Mouse (Mus musculus) erythroblast, embryonic 14.5 days (primary cell): ENCODE results near the gene Paqr3. TPM values are rescaled to one million over a fixed set of nuclear protein-coding genes. Genes with fewer than 3 reads are reported as not detected.

Source experiments
- H3K27me3 ChIP-seq: 2 replicates; pipeline ENCODE4 v1.6.1; 2012; ENCODE audit warnings: inconsistent platforms; ENCODE audit not compliant: control insufficient read depth
- H3K36me3 ChIP-seq: 2 replicates; pipeline ENCODE4 v1.6.1; 2012; ENCODE audit warnings: mild to moderate bottlenecking, inconsistent platforms; ENCODE audit not compliant: control insufficient read depth
- H3K4me1 ChIP-seq: 2 replicates; pipeline ENCODE4 v1.6.1; 2012; ENCODE audit warnings: inconsistent platforms; ENCODE audit not compliant: control insufficient read depth
- H3K4me3 ChIP-seq: replicated peaks from 2 replicates; pipeline ENCODE3; 2012; ENCODE audit warnings: moderate library complexity, mild to moderate bottlenecking, inconsistent platforms
- H3K9me3 ChIP-seq: 2 replicates; pipeline ENCODE4 v1.6.1; 2012; ENCODE audit warnings: low read length, inconsistent platforms, mixed read lengths; ENCODE audit not compliant: control insufficient read depth
- GATA1 ChIP-seq: IDR thresholded peaks from 2 replicates; pipeline ENCODE4 v1.6.1; 2012; ENCODE audit warnings: low read length, inconsistent platforms, mixed read lengths
- TAL1 ChIP-seq: IDR thresholded peaks from 3 replicates; pipeline ENCODE4 v1.6.1; 2012; ENCODE audit warnings: low read length, inconsistent platforms, mixed read lengths
- polyA plus RNA-seq: library from polyadenylated mRNA; stranded (reverse); fragments of >175 nt; gene quantifications from 2 replicates; pipeline ENCODE4 v1.2.3, GENCODE M21; 2012

Gene Paqr3
- polyA plus RNA-seq, 1 experiment, result 0.09 TPM

GRCm38 (mm10) chr5:97075476-97076151 is 35.8 kb downstream of the Paqr3 start:
- Histone ChIP-seq H3K27me3 (no peaks in the 10 kb centered on the region), H3K4me3 (no peak overlapping the region), H3K9me3 (no peaks in the 10 kb centered on the region), H3K4me1 (peaks cover 1% of the 10 kb centered on the region; the same call in 1 of the 2 replicates), H3K36me3 (peaks cover 99% of the 10 kb centered on the region)
- TF ChIP-seq GATA1 (no peak), TAL1 (no peak)

DNA sequence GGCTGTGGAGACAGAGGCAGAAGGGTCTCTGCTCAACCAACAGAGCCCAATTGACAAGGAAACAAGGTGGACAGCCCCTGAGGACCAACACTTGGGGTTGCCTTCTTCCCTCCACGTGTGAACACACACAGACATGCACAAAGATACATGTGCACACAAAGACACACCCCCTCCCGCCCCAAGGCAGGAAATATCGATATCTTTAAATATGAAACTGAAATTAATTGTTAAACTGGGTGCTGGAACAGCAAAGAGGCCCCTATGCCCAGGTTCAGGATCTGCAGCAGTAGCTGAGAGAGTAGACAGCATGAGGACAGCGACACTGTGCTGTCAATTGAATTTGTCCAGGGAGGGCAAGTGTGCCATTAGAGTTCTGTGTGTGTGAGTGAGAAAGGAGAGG is 45.6 kb downstream of the Paqr3 start:
- peaks cover 100% of the 10 kb centered on the region for H3K36me3 ChIP-seq
- H3K27me3 ChIP-seq, result no peaks in the 10 kb centered on the region
- TF ChIP-seq GATA1 (no peak), TAL1 (no peak)
- H3K4me1 ChIP-seq, result peaks cover 2% of the 10 kb centered on the region; the same call in 1 of the 2 replicates
- no peaks in the 10 kb centered on the region for H3K9me3 ChIP-seq
- H3K4me3 ChIP-seq, result no peak overlapping the region

DNA sequence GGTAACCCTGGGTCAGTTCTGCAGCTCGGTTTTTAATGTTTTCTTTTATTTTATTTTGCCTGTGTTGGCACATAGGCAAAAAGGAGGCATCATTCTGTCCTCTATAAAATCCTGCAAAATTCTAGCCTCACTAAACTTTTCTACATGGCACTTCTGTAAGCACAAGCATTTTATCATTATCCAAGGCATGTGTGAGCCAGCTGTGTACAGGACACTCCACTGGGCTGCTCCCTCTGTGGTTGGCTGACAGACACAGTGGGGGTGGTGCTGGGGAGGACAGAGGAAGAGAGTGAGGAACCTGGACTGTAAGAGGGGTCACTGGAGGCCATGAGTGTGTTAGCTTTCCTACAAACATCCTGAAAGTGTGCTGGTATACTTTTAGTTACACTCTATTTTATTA is 49.4 kb downstream of the Paqr3 start:
- H3K4me3 ChIP-seq, result no peak overlapping the region

DNA sequence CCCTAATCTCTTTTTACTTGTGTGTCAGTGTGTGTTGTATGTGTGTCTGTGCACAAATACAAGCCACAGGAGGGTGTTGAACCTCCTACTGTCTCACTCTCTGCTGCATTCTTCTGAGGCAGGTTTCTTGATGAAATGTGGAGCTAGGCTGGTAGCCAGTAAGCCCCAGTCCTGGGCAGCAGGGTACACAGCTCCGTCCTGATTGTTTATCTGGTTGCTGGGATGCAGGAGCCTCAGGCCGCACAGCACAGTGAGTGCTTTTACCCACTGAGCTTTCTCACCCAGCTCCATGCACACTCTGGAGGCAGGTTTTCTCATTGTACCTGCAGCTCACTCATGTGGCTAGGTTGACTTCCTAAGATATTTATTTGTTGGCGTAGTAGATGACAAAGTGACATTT is 50.5 kb downstream of the Paqr3 start:
- Histone ChIP-seq H3K4me3 (no peak overlapping the region), H3K4me1 (peaks cover 5% of the 10 kb centered on the region), H3K9me3 (no peaks in the 10 kb centered on the region), H3K27me3 (no peaks in the 10 kb centered on the region), H3K36me3 (peaks cover 100% of the 10 kb centered on the region)
- TF ChIP-seq GATA1 (no peak), TAL1 (no peak)

More for the DNA sequence above, 49.4 kb downstream of the Paqr3 start:
- TF ChIP-seq GATA1 (no peak), TAL1 (no peak)
- no peaks in the 10 kb centered on the region for H3K27me3 ChIP-seq
- H3K4me1 ChIP-seq, result peaks cover 4% of the 10 kb centered on the region
- peaks cover 100% of the 10 kb centered on the region for H3K36me3 ChIP-seq
- no peaks in the 10 kb centered on the region for H3K9me3 ChIP-seq

- H3K9me3 ChIP-seq, result no peaks in the 10 kb centered on the region
- H3K4me1 ChIP-seq, result peaks cover 13% of the 10 kb centered on the region
- no peak overlapping the region for H3K4me3 ChIP-seq
- H3K36me3 ChIP-seq, result peaks cover 100% of the 10 kb centered on the region
- H3K27me3 ChIP-seq, result no peaks in the 10 kb centered on the region
- TF ChIP-seq GATA1, result no peak
- no peak for TF ChIP-seq TAL1
Observed at GRCm38 (mm10) chr5:97056791-97057450, 54.5 kb downstream of the Paqr3 start.

DNA sequence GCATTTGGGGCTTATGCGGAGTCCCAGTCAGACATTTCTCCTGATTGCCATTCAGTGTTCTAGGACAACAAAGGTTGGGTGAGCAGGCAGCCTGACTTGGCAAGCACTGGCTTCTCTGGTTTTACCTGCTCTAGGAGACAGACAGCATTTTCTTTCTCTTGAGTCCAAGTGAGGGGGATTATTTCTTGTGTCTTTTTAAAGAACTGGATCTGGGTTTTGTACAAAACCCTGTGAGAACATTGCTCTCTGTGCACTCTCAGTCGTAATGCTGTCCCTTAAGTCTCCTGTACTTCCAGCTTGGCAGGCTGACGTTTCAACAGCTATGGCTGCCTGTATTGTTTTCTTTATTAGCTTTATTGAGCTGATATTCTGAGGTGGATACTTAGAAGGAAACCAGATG is 55.0 kb downstream of the Paqr3 start:
- H3K9me3 ChIP-seq, result no peaks in the 10 kb centered on the region
- no peak overlapping the region for H3K4me3 ChIP-seq
- no peak for TF ChIP-seq TAL1
- TF ChIP-seq GATA1, result no peak
- H3K27me3 ChIP-seq, result no peaks in the 10 kb centered on the region
- peaks cover 13% of the 10 kb centered on the region for H3K4me1 ChIP-seq
- H3K36me3 ChIP-seq, result peaks cover 100% of the 10 kb centered on the region

DNA sequence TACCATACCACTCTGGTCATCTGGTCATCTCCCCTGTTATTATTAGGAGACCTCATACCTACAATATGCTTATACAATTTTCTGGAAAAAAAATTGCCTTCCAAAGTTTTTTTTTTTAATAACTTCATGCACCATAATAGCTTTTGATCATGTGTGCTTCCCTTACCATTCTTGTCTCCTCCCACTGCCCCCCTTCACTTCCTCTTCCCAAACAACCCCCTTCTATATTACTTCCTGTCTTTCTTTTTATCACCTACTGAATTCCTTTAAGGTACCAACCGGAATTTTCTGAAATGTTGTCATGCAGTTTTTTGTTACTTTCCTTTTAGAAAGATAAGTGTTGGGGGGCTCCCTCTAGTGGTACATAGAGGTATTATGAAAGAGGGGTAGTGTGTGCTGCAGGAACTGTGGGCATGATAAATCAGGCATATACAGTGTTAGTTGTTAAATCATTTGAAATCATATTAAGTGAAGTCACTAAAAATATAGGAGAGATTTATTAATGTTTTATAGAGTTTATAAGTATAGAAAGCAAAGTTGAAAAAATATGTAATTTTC is 55.8 kb downstream of the Paqr3 start:
- TF ChIP-seq TAL1 (no peak), GATA1 (no peak)
- peaks cover 100% of the 10 kb centered on the region for H3K36me3 ChIP-seq
- H3K4me1 ChIP-seq, result peaks cover 12% of the 10 kb centered on the region
- H3K27me3 ChIP-seq, result no peaks in the 10 kb centered on the region
- no peaks in the 10 kb centered on the region for H3K9me3 ChIP-seq
- no peak overlapping the region for H3K4me3 ChIP-seq

DNA sequence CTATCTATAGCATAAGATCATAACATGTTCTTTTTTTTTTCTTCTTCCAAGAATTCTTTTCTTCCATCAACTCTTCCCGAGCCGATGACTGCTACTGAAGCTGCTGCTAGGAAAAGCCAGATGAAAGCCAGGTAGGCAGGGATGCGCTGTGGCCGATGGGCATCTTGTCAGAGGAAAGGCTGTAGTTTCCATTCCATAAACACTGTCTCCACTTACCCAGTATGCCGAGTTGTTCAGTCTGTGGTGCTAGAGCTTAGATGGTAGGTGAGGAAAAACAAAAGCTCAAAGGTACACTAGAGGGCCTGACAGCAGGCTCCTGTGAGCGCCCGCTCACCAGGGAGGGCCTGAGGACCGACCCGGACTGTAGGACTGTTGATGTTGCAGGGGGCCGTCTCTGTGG is 56.6 kb downstream of the Paqr3 start:
- Histone ChIP-seq H3K9me3 (no peaks in the 10 kb centered on the region), H3K27me3 (no peaks in the 10 kb centered on the region), H3K4me1 (peaks cover 15% of the 10 kb centered on the region), H3K36me3 (peaks cover 100% of the 10 kb centered on the region), H3K4me3 (no peak overlapping the region)
- TF ChIP-seq GATA1 (no peak), TAL1 (no peak)

- H3K27me3 ChIP-seq, result no peaks in the 10 kb centered on the region
- peaks cover 19% of the 10 kb centered on the region for H3K4me1 ChIP-seq
- no peak for TF ChIP-seq GATA1
- no peak for TF ChIP-seq TAL1
- no peak overlapping the region for H3K4me3 ChIP-seq
- no peaks in the 10 kb centered on the region for H3K9me3 ChIP-seq
- H3K36me3 ChIP-seq, result peaks cover 100% of the 10 kb centered on the region
Observed at GRCm38 (mm10) chr5:97054166-97054565, 57.2 kb downstream of the Paqr3 start.
